Mouse (Mus musculus) lung, postnatal 36 days (tissue): ENCODE data around the gene Ttll5.

ENCODE experiments used
- DNase-seq: peaks from one replicate; pipeline ENCODE4 v3.0.0; 2022; ENCODE audit warnings: mixed read lengths

Ttll5 gene

DNA sequence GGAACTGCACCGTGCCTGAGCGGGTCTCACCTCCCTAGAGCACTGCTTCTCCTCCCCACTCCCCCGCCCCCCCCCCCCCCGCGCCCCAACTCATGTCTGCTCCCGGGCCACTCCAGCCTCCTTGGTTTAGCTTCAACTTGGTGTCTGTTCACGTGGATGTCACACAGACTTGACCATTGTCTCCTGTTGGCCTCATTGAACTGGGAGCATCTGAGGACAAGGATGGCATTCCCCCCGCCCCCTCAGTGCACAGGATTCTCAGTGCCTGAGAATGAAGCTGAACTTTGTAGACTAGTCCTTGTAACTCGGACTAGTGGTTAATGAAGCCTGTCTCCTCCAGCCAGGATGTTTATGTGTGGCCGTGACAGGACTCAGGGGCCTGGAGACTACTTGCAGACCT lies 281.1 kb downstream of the Ttll5 start:
- no peak for DNase-seq

DNA sequence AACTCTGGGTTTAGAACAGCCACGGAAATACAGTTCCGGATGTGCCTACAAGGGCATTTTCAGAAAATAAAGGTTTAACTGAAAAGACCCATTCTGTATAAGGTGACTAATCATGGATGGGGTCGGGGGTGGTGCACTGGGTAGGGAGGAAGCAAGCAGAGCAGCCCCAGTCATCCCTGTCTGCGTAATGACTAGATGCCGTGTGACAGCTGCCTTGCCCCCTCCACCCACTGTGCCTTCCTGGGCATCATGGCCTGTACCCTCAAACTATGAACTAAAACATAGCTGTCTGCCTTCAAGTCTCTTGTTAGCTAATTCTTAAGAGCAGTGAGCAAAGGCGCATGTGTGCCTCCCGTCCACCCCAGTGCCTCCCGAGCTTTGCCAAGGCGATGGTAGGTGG lies 281.6 kb downstream of the Ttll5 start:
- DNase-seq, result no peak

DNA sequence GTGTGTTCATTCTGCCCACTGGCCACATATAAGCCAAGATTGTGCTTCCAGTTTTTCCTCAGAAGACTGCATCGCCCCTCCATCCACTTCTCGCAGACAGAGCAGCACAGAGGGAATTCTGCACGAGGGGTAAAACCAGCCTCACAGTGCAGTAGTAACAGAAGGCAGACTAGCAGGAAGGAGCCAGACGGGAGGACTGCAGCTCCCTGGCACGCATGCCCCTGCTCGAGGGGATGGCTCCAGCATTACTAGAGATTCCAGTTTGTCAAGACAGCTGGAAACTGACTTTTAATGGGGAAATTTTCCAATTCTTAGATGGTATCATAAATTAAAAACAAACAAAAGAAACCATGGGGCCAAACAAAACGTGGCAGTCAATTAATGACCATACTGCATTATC lies 283.2 kb downstream of the Ttll5 start:
- DNase-seq, result no peak

DNA sequence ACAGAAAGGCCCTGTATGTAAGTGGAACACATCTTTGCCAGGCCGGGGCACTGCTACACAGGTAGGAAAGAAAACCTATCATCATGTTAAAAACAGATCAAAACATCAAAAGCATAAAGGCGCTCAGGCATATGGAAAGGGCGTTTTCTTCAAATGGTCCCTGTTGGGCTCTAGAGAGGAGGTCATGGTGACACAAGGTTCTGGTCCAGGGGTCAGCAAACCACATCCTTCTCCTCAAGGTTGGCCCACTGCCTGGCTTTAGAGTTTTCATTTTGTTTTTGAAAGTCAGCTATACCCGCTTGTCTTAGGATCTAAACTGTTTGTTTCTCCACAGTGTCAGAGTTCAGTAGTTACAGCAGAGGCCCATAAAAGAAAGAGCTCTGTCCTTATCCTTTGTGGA lies 285.1 kb downstream of the Ttll5 start:
- DNase-seq, result no peak

DNA sequence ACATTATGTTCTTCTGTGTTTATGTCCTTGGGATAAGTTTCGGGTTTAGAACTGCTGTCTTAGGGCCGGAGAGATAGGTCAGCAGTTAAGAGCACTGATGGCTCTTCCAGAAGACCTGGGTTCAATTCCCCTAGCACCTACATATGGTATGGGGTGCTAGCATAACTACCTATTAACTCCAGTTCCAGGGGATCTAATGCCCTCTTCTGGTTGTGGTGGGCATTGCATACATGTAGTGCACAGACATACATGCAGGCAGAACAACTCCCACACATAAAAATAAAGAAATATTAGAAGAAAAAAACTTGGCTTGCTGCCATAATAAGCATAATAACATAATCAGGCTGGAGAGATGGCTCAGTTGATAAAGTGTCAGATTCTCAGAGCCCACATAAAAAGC lies 286.2 kb downstream of the Ttll5 start:
- DNase-seq, result peak; percentile 68
